In genomic region chr6:70768769-70769168, GRCm38 (mm10) we compare ENCODE assay signal across 7 mouse cellular contexts. TPM values are rescaled to one million over a fixed set of nuclear protein-coding genes. Genes with fewer than 3 reads are reported as not detected.
DNase-seq lines count a peak whose midpoint lies in the region; ATAC-seq and TF ChIP-seq lines count a peak whose summit lies in the region.

No protein-coding gene starts in this region.

- TF ChIP-seq CTCF in intestine, postnatal 0 days (IDR thresholded peaks at IDR 0.05; ENCODE audit: low read depth) = peak; percentile 94
- peak; percentile 91 for TF ChIP-seq CTCF in small intestine, adult 2 months (IDR thresholded peaks at IDR 0.05; ENCODE audit: extremely low read depth, insufficient read length, insufficient replicate concordance, low read depth, low read length)

- peak; percentile 82 for ATAC-seq in activated CD4-positive, CD25-positive, alpha-beta regulatory T cell, adult 4 months
- peak; percentile 67 for ATAC-seq in intestine, postnatal 0 days
- peak; percentile 75 for ATAC-seq in midbrain, embryonic 13.5 days

- WGBS in intestine, postnatal 0 days = 30% methylated on average over 6 of the region's 6 CpGs
- WGBS in midbrain, embryonic 13.5 days = 41% methylated on average over 6 of the region's 6 CpGs
- 43% methylated on average over 6 of the region's 6 CpGs for WGBS in small intestine, adult 2 months

- no peaks in the 10 kb centered on the region for H3K4me1 ChIP-seq in intestine, postnatal 0 days (replicated peaks; ENCODE audit: control insufficient read depth, insufficient read depth, low read length)
- no peaks in the 10 kb centered on the region for H3K4me1 ChIP-seq in midbrain, embryonic 13.5 days (replicated peaks)
- H3K4me1 ChIP-seq in small intestine, adult 2 months (ENCODE audit: control insufficient read depth, insufficient read depth, insufficient read length, low read length) = no peaks in the 10 kb centered on the region

- TF ChIP-seq POLR2A in small intestine, adult 2 months (IDR thresholded peaks at IDR 0.05; ENCODE audit: low read depth, low read length) = no peak

- no peak overlapping the region for H3K4me3 ChIP-seq in intestine, postnatal 0 days (ENCODE audit: low read depth, low read length)
- H3K4me3 ChIP-seq in midbrain, embryonic 13.5 days (replicated peaks) = no peak overlapping the region
- H3K4me3 ChIP-seq in small intestine, adult 2 months (ENCODE audit: low read depth, low read length) = no peak overlapping the region

- H3K9ac ChIP-seq in intestine, postnatal 0 days (ENCODE audit: low read depth, low read length) = no peak overlapping the region
- no peak overlapping the region for H3K9ac ChIP-seq in midbrain, embryonic 13.5 days (replicated peaks)

- H3K27me3 ChIP-seq in intestine, postnatal 0 days (replicated peaks; ENCODE audit: control insufficient read depth, insufficient read depth, low read length) = no peaks in the 10 kb centered on the region
- no peaks in the 10 kb centered on the region for H3K27me3 ChIP-seq in midbrain, embryonic 13.5 days
- no peaks in the 10 kb centered on the region for H3K27me3 ChIP-seq in small intestine, adult 2 months (ENCODE audit: control insufficient read depth, insufficient read depth, low read length)

- H3K27ac ChIP-seq in intestine, postnatal 0 days (ENCODE audit: low read depth, low read length) = no peak overlapping the region
- no peak overlapping the region for H3K27ac ChIP-seq in midbrain, embryonic 13.5 days
- H3K27ac ChIP-seq in small intestine, adult 2 months (ENCODE audit: insufficient read depth, low read depth, low read length) = no peak overlapping the region

- DNase-seq in cerebellum, postnatal 14 days = peak; percentile 88
- DNase-seq in gastrocnemius, adult 18-20 months (ENCODE audit: low spot score) = peak; percentile 64
- DNase-seq in left cerebral cortex, postnatal 4 days = peak; percentile 71

- no peaks in the 10 kb centered on the region for H3K9me3 ChIP-seq in intestine, postnatal 0 days (ENCODE audit: control insufficient read depth)
- H3K9me3 ChIP-seq in midbrain, embryonic 13.5 days = no peaks in the 10 kb centered on the region

- intact Hi-C loops in left cerebral cortex, postnatal 4 days (cut with DNase I) = no loop called here

- peaks cover 79% of the 10 kb centered on the region for H3K36me3 ChIP-seq in intestine, postnatal 0 days (ENCODE audit: control insufficient read depth, insufficient read depth)
- H3K36me3 ChIP-seq in midbrain, embryonic 13.5 days = peaks cover 81% of the 10 kb centered on the region
- peaks cover 61% of the 10 kb centered on the region for H3K36me3 ChIP-seq in small intestine, adult 2 months (ENCODE audit: control insufficient read depth, insufficient read depth, low read length)

- H3K4me2 ChIP-seq in intestine, postnatal 0 days (replicated peaks; ENCODE audit: low read depth) = no peak overlapping the region
- H3K4me2 ChIP-seq in midbrain, embryonic 13.5 days (replicated peaks) = no peak overlapping the region

RNA-seq across cellular contexts. Expression of gene Rpia, which starts 23.3 kb away (rescaled TPM):
- polyA plus RNA-seq in activated CD4-positive, CD25-positive, alpha-beta regulatory T cell, adult 4 months (2017; shearing (Covaris generic)) = 1 to 10 TPM; 4.2 to 5.2 TPM
- total RNA-seq in gastrocnemius, adult 18-20 months (2021) = 10 to 100 TPM; 15.8 to 16.0 TPM
- 6.4 and 9.5 TPM in 2 replicates for polyA plus RNA-seq in intestine, postnatal 0 days (2015; fragmentation: Nextera tagmentation; extraction: Ambion mirVana)
- total RNA-seq in left cerebral cortex, postnatal 4 days (2021) = 10 to 100 TPM; 16.1 to 19.0 TPM
- polyA plus RNA-seq in midbrain, embryonic 13.5 days (2015; fragmentation: Nextera tagmentation; extraction: Ambion mirVana) = 2.4 and 3.5 TPM in 2 replicates
- 7.3 and 12.9 TPM in 2 replicates for polyA plus RNA-seq in small intestine, adult 2 months (2012; rRNA removed)
